Mouse (Mus musculus): ENCODE results near the gene Utrn. TPM values are rescaled to one million over a fixed set of nuclear protein-coding genes. Genes with fewer than 3 reads are reported as not detected.
A peak's percentile ranks its signal among the peaks of the same experiment; 100 is the strongest.

Utrn gene
- polyA plus RNA-seq, 1 experiment from 2014 or later, result 17.6 TPM

DNA sequence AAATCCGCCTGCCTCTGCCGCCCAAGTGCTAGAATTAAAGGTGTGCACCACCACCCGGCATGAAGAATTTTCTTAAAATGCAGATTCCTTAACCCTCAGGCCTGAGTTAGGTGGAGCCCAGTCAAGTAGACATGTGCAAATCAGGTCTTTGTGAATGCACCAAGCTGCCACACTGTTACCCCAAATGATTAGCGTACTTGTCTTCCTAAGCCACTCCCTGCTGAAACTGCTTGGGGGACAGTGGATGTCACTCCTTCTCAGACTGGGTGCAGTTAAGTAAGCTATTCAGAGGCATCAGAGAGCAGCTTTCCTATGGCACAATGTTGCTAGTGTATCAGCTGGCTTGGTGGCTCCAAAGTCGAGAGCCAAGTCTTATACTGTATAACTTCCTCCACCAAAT lies 83.9 kb downstream of the Utrn start:
- Histone ChIP-seq H3K4me1 (ENCODE audit: control insufficient read depth, insufficient read depth, low read length) (no peaks in the 10 kb centered on the region), H3K27ac (ENCODE audit: low read length) (no peak overlapping the region), H3K4me3 (ENCODE audit: low read depth, low read length) (no peak overlapping the region), H3K27me3 (ENCODE audit: control insufficient read depth, insufficient read depth, low read depth, low read length) (no peaks in the 10 kb centered on the region), H3K4me2 (ENCODE audit: low read length) (no peak overlapping the region), H3K36me3 (ENCODE audit: control insufficient read depth, insufficient read depth, low read length) (no peaks in the 10 kb centered on the region), H3K9me3 (replicated peaks; ENCODE audit: control insufficient read depth, low read length, poor library complexity, severe bottlenecking) (no peaks in the 10 kb centered on the region), H3K9ac (ENCODE audit: low read depth, low read length) (no peak overlapping the region)
- no peak for ATAC-seq
- 93% methylated on average over 5 of the region's 5 CpGs for WGBS

DNA sequence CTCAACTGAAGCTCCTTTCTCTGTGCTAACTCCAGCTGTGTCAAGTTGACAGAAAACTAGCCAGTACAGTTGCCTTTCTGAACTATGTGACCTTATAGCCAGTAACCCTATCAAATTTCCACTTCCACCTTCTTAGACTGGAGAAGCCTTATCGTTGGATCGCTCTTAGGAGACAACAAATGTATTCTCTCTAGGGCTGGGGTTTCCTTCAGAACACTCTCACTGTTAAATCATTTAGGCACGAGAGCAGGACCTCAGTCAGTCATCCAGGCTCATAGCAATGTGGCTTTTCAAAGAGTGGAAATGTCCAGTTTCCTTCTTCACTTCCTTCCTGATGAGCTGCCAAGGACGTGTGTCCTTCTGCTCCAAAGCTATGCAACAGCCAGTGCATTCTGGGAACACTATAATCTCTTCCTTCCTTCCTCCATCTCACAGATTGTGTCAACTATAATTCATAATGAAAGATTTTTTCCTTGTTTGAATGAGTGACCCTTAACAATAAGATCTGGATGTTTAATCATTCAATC lies 87.7 kb downstream of the Utrn start:
- Histone ChIP-seq H3K4me1 (ENCODE audit: control insufficient read depth, insufficient read depth, low read length) (no peaks in the 10 kb centered on the region), H3K27me3 (ENCODE audit: control insufficient read depth, insufficient read depth, low read depth, low read length) (no peaks in the 10 kb centered on the region), H3K27ac (ENCODE audit: low read length) (no peak overlapping the region), H3K9me3 (replicated peaks; ENCODE audit: control insufficient read depth, low read length, poor library complexity, severe bottlenecking) (0 out of 2 replicates have a peak, but pooled peaks cover 2% of the 10 kb centered on the region), H3K4me3 (ENCODE audit: low read depth, low read length) (no peak overlapping the region), H3K36me3 (ENCODE audit: control insufficient read depth, insufficient read depth, low read length) (no peaks in the 10 kb centered on the region), H3K9ac (ENCODE audit: low read depth, low read length) (no peak overlapping the region), H3K4me2 (ENCODE audit: low read length) (no peak overlapping the region)
- 81% methylated on average over 4 of the region's 4 CpGs for WGBS
- ATAC-seq, result no peak

DNA sequence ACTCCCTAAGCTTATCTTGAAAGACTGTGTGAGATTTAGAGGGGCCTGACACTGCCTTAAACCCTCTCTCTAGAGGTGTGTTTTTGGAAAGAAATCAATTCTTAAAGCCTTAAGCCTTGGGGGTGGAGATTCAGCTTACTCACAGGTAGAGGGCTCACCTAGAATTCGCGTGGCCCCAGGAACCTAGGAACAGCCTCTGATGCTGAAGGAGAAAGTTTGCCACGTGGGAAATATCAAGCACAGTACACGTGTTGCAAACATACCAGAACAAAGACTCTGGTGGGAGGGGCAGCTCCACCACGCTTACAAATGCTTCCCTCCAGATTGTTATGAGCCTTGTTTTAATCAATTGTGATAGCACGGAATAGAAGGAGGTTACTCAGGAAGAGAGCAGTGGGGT lies 96.0 kb downstream of the Utrn start:
- no peaks in the 10 kb centered on the region for H3K36me3 ChIP-seq (ENCODE audit: control insufficient read depth, insufficient read depth, low read length)
- no peak for ATAC-seq
- WGBS, result 45% methylated on average over 6 of the region's 6 CpGs
- H3K4me3 ChIP-seq (ENCODE audit: low read depth, low read length), result no peak overlapping the region
- H3K4me1 ChIP-seq (ENCODE audit: control insufficient read depth, insufficient read depth, low read length), result no peaks in the 10 kb centered on the region
- H3K27me3 ChIP-seq (ENCODE audit: control insufficient read depth, insufficient read depth, low read depth, low read length), result no peaks in the 10 kb centered on the region
- no peak overlapping the region for H3K27ac ChIP-seq (ENCODE audit: low read length)
- no peak overlapping the region for H3K4me2 ChIP-seq (ENCODE audit: low read length)
- H3K9me3 ChIP-seq (replicated peaks; ENCODE audit: control insufficient read depth, low read length, poor library complexity, severe bottlenecking), result 0 out of 2 replicates have a peak, but pooled peaks cover 2% of the 10 kb centered on the region
- no peak overlapping the region for H3K9ac ChIP-seq (ENCODE audit: low read depth, low read length)

DNA sequence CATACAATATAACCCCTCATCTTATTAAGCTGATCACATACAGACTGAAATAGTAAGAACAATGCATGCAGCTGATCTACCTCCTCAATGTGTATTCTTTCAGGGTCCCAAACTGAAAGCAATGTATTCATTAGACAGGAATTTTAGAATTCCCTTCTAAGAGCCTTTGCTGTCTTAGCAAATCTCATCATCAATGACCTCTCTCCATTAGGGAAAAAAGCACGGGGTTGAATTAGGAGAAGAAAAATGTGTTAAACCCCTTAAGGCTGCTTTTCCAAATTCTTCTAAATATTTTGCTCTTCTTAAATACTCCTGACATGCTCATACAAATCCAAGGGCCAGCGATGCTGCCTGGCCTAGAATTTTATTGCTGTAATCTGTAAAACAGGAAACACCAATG lies 97.7 kb downstream of the Utrn start:
- no peak overlapping the region for H3K4me3 ChIP-seq (ENCODE audit: low read depth, low read length)
- no peak overlapping the region for H3K4me2 ChIP-seq (ENCODE audit: low read length)
- no peaks in the 10 kb centered on the region for H3K4me1 ChIP-seq (ENCODE audit: control insufficient read depth, insufficient read depth, low read length)
- H3K9me3 ChIP-seq (replicated peaks; ENCODE audit: control insufficient read depth, low read length, poor library complexity, severe bottlenecking), result no peaks in the 10 kb centered on the region
- WGBS, result 89% methylated on average over 2 of the region's 2 CpGs
- no peaks in the 10 kb centered on the region for H3K27me3 ChIP-seq (ENCODE audit: control insufficient read depth, insufficient read depth, low read depth, low read length)
- no peak overlapping the region for H3K27ac ChIP-seq (ENCODE audit: low read length)
- no peak for ATAC-seq
- no peak overlapping the region for H3K9ac ChIP-seq (ENCODE audit: low read depth, low read length)
- no peaks in the 10 kb centered on the region for H3K36me3 ChIP-seq (ENCODE audit: control insufficient read depth, insufficient read depth, low read length)

DNA sequence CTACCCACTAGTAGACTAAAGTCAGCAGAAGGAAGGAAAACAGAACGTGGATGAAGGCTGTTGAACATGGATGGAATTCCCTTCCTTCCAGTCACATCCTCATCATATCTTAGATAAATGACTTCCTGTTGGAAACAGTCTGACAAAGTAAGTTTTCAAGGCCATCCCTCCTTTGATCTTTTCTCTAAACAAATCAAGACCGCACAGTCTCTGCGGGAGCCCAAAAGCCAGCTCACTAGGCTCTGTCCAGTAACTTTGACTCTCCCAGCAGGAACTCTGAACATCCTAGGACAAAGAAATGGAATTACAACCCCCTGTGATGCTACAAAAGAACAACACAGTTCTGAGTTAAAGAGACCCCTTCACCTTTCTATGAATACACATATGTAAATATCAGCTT lies 106.5 kb downstream of the Utrn start:
- Histone ChIP-seq H3K4me3 (ENCODE audit: low read depth, low read length) (no peak overlapping the region), H3K27me3 (ENCODE audit: control insufficient read depth, insufficient read depth, low read depth, low read length) (no peaks in the 10 kb centered on the region), H3K4me2 (ENCODE audit: low read length) (no peak overlapping the region), H3K27ac (ENCODE audit: low read length) (no peak overlapping the region), H3K9ac (ENCODE audit: low read depth, low read length) (no peak overlapping the region), H3K4me1 (ENCODE audit: control insufficient read depth, insufficient read depth, low read length) (0 out of 2 replicates have a peak, but pooled peaks cover 2% of the 10 kb centered on the region), H3K9me3 (replicated peaks; ENCODE audit: control insufficient read depth, low read length, poor library complexity, severe bottlenecking) (no peaks in the 10 kb centered on the region), H3K36me3 (ENCODE audit: control insufficient read depth, insufficient read depth, low read length) (no peaks in the 10 kb centered on the region)
- no peak for ATAC-seq
- WGBS, result 55% methylated on average over 3 of the region's 3 CpGs

DNA sequence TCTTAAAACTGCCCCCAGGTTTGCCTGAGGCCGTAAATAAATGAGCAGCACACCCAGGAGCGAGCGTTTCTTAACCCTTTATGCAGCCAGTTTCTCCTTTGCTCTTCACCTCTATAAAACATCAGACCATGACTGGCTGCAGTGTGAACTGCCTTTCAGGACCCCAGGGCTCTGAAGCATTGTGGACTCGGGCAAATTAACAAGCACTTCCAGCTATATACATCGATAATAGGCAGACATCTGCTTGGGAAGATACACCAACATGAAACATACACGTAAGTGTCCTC lies 110.5 kb downstream of the Utrn start:
- 65% methylated on average over 6 of the region's 6 CpGs for WGBS
- Histone ChIP-seq H3K27ac (ENCODE audit: low read length) (no peak overlapping the region), H3K36me3 (ENCODE audit: control insufficient read depth, insufficient read depth, low read length) (no peaks in the 10 kb centered on the region), H3K4me1 (ENCODE audit: control insufficient read depth, insufficient read depth, low read length) (0 out of 2 replicates have a peak, but pooled peaks cover 2% of the 10 kb centered on the region), H3K4me2 (ENCODE audit: low read length) (no peak overlapping the region), H3K27me3 (ENCODE audit: control insufficient read depth, insufficient read depth, low read depth, low read length) (no peaks in the 10 kb centered on the region), H3K4me3 (ENCODE audit: low read depth, low read length) (no peak overlapping the region), H3K9me3 (replicated peaks; ENCODE audit: control insufficient read depth, low read length, poor library complexity, severe bottlenecking) (no peaks in the 10 kb centered on the region), H3K9ac (ENCODE audit: low read depth, low read length) (no peak overlapping the region)
- peak; percentile 67 for ATAC-seq

DNA sequence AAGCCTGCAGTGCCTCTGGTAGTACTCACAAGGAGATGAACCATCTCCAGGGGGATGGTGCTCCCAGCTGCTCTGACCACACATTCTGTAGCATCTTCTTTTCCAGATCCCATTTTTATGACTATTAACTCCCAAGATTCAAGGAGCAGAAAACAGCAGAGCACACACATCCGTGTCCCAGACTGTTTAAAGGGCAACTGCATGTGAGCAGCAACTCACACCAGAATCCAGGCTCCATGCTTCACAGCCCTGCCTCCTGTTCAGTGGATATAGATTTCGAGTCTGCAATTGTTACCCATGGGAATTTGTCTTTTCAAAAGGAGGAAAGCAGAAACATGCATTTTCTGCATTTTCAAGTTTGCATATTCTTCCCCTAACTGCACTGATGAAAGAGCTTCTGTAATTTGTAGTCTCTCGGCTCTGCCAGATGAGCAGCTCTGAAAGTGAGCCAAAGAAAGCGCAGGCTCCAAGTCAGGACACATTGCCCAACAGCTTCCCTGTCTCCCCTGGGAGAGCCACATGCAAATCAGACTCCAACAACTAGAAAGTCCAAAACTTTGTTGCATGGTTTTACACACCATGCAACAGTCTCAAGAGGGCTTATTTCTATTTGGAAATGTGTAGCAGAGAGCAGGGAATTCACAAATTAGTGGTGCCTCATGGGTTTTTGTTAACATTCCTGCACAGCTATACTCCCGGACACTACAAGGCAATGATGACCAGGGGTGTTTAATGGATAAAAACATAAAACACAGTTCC lies 111.0 kb downstream of the Utrn start:
- no peak overlapping the region for H3K4me2 ChIP-seq (ENCODE audit: low read length)
- H3K9me3 ChIP-seq (replicated peaks; ENCODE audit: control insufficient read depth, low read length, poor library complexity, severe bottlenecking), result no peaks in the 10 kb centered on the region
- 0 out of 2 replicates have a peak, but pooled peaks cover 2% of the 10 kb centered on the region for H3K4me1 ChIP-seq (ENCODE audit: control insufficient read depth, insufficient read depth, low read length)
- no peak overlapping the region for H3K4me3 ChIP-seq (ENCODE audit: low read depth, low read length)
- H3K27ac ChIP-seq (ENCODE audit: low read length), result no peak overlapping the region
- ATAC-seq, result peak; percentile 80
- 54% methylated on average over 5 of the region's 5 CpGs for WGBS
- no peaks in the 10 kb centered on the region for H3K36me3 ChIP-seq (ENCODE audit: control insufficient read depth, insufficient read depth, low read length)
- no peaks in the 10 kb centered on the region for H3K27me3 ChIP-seq (ENCODE audit: control insufficient read depth, insufficient read depth, low read depth, low read length)
- H3K9ac ChIP-seq (ENCODE audit: low read depth, low read length), result no peak overlapping the region

DNA sequence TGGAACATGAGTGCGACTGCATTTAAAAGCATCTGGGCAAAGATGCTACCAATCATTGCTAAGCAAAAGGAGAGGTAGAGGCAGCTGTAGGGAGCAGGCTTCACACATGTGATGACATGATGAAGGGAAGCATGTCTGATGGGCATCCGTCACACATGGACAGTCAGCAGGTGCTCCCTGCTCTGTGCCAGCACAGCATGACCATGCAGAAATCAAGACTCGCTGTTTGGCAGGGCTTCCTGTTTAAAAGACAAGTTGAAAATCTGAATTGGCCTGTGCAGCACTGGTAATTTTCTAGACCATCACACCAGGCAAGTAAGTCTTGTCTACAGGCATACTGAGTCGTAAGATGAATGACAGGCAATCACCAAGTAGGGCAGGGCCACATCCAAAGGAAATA lies 112.5 kb downstream of the Utrn start:
- H3K27ac ChIP-seq (ENCODE audit: low read length), result no peak overlapping the region
- H3K9me3 ChIP-seq (replicated peaks; ENCODE audit: control insufficient read depth, low read length, poor library complexity, severe bottlenecking), result no peaks in the 10 kb centered on the region
- no peak overlapping the region for H3K9ac ChIP-seq (ENCODE audit: low read depth, low read length)
- H3K27me3 ChIP-seq (ENCODE audit: control insufficient read depth, insufficient read depth, low read depth, low read length), result no peaks in the 10 kb centered on the region
- H3K4me2 ChIP-seq (ENCODE audit: low read length), result no peak overlapping the region
- H3K4me3 ChIP-seq (ENCODE audit: low read depth, low read length), result no peak overlapping the region
- 0 out of 2 replicates have a peak, but pooled peaks cover 2% of the 10 kb centered on the region for H3K4me1 ChIP-seq (ENCODE audit: control insufficient read depth, insufficient read depth, low read length)
- 90% methylated on average over 4 of the region's 4 CpGs for WGBS
- H3K36me3 ChIP-seq (ENCODE audit: control insufficient read depth, insufficient read depth, low read length), result no peaks in the 10 kb centered on the region
- ATAC-seq, result no peak

DNA sequence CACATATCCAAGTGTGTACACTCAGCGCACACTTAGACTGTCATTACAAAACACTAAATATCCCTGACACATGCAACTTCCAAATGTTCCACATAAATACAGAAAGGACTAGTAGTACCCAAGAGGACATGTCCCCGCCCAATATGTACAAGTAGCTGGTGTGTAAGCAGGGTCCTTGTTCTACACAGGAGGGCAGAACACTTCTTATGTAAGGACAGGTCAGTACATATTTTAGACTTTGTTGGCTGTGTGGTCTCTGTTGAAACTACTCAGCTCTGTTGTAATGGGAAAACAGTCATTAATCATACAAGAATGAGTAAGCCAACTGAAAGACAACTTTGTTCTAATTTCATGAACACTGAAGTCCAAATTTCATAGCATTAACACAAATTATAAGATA lies 114.3 kb downstream of the Utrn start:
- no peak overlapping the region for H3K4me3 ChIP-seq (ENCODE audit: low read depth, low read length)
- H3K36me3 ChIP-seq (ENCODE audit: control insufficient read depth, insufficient read depth, low read length), result no peaks in the 10 kb centered on the region
- 0 out of 2 replicates have a peak, but pooled peaks cover 2% of the 10 kb centered on the region for H3K4me1 ChIP-seq (ENCODE audit: control insufficient read depth, insufficient read depth, low read length)
- ATAC-seq, result no peak
- H3K4me2 ChIP-seq (ENCODE audit: low read length), result no peak overlapping the region
- H3K27me3 ChIP-seq (ENCODE audit: control insufficient read depth, insufficient read depth, low read depth, low read length), result no peaks in the 10 kb centered on the region
- WGBS, result 95% methylated on average over 2 of the region's 2 CpGs
- H3K9ac ChIP-seq (ENCODE audit: low read depth, low read length), result no peak overlapping the region
- no peaks in the 10 kb centered on the region for H3K9me3 ChIP-seq (replicated peaks; ENCODE audit: control insufficient read depth, low read length, poor library complexity, severe bottlenecking)
- H3K27ac ChIP-seq (ENCODE audit: low read length), result no peak overlapping the region
